Mouse (Mus musculus): ENCODE data around the gene Traf4. TPM values are rescaled to one million over a fixed set of nuclear protein-coding genes. Genes with fewer than 3 reads are reported as not detected.

Traf4 gene
- total RNA-seq, 4 experiments from 2014 or later, result 18.0 to 31.3 (median 22.8) TPM

GRCm38 (mm10) chr11:78182961-78183844, 17.8 kb upstream of the Traf4 start, which contains the start of gene Rpl23a:
Rpl23a (minus strand) TSS chr11:78183584.
- peak; percentile 82 for DNase-seq

- DNase-seq, result no peak
Measured at GRCm38 (mm10) chr11:78182450-78182849, 17.1 kb upstream of the Traf4 start.

GRCm38 (mm10) chr11:78181830-78182357, 16.5 kb upstream of the Traf4 start:
- DNase-seq, result no peak

DNA sequence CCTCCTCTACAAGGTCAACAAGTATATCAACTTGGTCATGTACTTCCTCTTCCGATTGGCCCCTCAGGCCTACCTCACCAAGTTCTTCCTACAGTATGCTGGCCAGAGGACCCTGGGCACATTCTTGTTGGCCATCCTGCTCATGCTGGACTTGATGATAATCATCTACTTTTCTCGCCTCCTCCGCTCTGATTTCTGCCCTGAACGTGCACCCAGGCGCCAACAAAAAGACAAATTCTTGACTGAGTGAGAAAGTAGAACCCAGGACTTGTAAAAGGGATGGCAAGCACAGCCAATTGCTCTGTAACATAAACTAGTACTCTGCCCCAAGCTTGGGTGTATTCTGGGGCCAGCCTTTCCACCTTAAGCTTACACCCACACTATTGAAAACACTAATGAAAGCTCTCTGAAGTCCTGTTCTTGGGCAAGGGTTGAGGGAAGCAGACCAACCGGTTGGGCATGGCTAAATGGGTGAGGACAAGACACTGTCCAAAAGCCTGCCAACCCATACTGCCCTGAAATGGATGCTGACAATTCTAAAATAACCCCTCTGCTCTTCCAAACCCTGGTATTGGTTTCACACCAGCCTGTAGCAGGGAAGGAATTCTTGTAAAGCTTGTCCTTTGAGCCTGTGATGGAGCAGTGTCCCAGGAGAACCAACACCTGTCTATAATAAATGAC, 14.8 kb upstream of the Traf4 start:
- no peak for DNase-seq

DNA sequence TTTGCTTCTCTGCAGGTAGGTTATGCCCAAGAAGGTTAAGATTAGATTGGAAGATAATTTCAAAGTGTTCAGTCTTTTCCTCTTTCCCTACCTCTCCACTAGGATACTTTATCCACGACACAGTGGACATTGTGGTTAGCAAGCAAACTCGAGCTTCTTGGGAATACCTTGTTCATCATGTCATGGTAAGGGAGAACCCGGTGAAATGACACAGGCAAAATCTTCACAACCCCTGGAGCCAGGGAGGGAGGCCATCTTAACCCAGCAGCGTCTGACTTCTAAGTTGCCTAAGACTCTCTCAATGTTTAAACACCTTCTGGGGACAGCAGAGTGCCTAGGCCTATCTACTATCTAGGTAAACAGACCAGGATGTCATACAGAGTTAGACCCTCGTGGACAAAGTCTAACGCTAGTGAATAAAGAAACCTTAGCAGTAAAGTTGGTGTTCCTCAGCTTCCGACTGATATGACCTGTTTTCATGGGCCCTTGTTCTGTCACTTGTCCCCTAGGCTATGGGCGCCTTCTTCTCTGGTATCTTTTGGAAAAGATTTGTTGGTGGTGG, 14.1 kb upstream of the Traf4 start:
- DNase-seq, result no peak

DNA sequence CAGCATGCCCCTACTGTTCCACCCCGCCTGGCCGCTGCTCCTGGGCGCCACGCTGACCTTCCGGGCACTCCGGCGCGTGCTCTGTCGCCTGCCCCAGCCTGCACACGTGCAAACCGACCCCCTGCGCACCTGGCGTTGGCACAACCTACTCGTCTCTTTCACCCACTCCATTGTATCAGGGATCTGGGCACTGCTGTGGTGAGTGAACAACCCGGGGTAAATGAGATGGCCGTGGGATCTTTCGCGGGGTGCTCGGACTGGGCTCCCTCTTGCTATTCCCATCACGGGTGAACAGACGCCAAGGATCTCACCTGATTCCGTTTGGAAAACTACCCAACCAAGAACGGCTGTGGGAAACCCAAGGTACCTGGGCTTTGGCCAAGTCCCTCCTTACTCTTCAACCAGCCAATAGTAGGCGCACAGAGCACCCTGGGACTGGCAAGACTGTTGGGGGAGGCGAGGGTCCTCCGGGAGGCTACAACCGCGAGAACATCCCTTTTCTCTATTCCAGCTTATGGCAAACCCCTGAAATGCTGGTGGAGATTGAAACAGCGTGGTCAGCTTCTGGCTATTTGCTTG, 13.6 kb upstream of the Traf4 start:
- peak; percentile 66 for DNase-seq

DNA sequence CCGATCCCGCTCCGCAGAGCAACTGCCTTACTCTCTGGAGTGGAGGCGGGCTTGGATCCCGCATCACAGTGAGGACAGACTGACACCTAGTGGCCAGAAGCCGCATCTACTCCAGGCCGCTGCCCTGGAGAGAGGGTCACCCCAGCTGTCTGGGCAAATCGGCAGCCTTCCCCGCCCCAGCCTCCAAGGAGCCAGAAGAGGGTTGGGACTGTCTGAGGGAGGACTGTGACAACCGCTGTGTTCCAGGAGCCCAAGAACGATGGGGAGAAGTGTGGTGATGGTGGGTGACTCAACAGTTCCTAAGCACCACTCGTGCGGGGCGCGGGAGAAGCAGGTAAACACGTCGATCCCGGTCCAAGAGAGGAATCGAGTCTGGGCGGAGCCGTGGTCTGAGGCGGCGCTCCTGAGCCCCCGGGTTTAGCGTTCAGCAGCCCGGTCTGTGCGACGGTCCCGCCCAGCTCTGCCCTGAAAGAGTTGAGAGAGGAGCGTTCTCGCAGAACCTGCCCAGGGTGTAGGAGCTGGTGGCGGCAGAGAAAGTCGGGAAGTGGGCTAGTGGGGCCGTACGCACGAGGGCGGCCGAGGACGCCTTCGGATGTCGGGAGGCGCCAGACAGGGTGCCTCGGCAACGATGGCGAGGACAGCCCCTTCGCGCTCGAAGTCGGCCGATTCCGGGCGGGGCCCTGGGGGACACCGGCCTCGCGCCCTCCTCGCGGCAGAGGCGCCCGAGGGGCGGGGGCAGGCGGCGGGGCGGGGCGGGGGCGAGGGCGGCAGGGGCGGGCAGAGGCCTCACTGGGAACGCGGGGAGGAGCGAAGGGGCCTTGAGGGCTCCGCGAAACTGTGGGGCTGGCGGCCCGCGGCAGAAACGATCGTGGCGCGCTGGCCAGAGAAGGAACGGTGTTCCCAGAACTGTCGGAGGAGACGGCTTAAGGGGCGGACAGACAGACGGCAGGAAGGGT, 12.8 kb upstream of the Traf4 start:
- DNase-seq, result peak; percentile 94

GRCm38 (mm10) chr11:78177437-78177836, 12.0 kb upstream of the Traf4 start:
- no peak for DNase-seq

DNA sequence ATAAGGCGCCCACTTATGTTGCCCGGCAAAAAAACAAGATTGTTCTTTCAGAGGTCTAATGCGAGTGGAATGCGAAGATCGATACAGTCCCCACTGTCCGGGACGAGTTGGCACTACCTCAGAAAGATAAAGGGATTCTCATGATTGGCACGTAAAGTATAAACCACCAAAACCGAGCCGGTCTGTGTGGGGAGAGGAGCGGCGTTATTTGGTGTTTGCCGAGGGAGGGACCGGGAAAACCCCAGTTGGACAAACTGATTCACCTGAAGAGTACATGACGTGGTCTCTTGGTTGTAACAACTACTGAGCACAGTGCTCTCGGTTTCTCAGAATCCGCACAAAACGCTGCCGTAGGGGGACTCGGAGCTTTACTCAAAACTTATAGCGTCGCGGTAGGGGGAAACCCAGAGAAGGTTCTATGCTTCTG, 11.5 kb upstream of the Traf4 start:
- no peak for DNase-seq

- peak; percentile 92 for DNase-seq
Measured at GRCm38 (mm10) chr11:78176402-78176862, 11.0 kb upstream of the Traf4 start, which contains the start of the genes Nek8 and Tlcd1. Nek8 (minus strand) TSS chr11:78176675. Tlcd1 (plus strand) TSS chr11:78176711.

DNA sequence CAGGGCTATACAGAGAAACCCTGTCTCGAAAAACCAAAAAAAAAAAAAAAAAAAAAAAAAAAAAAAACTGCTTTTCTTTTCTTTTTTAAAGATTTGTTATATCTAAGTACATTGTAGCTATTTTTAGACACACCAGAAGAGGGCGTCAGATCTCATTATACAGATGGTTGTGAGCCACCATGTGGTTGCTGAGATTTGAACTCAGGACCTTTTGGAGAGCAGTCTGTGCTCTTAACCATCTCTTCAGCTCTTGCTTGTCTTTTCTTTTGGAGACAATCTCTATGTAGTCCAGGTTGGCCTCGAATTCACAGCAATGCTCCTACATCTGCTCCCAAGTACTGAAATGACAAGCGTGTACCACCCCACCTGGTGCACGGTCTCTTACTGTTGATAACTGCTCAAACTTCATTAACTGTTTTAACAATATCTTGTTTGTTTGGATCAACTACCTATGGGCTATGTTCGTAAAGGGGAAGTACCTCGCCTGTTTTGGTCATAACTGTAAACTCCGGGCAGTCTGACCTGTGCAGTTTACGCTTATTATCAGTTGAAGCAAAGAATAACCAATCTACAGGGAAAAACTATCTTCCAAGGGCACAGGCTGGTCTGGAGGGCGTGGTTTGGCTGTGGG, 10.5 kb upstream of the Traf4 start:
- DNase-seq, result no peak

DNA sequence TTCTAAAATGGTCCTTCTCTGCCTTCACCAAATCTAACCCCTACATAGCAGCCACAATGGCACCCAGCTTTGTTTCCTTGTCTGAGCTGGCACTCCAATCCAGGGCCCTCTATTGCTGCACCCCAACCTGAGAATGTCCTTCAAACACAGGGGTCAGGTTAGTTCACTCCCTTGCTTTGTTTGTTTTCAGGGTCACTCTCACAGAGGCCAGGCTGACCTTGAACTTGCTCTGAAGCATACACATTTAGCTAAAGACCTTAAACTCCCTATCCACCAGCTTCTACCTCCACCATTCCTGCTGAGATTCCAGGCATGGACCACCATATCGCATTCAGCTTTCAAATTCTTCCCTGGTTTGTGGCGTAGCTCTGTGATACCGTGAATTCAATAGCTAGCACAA, 9.1 kb upstream of the Traf4 start:
- DNase-seq, result no peak

DNA sequence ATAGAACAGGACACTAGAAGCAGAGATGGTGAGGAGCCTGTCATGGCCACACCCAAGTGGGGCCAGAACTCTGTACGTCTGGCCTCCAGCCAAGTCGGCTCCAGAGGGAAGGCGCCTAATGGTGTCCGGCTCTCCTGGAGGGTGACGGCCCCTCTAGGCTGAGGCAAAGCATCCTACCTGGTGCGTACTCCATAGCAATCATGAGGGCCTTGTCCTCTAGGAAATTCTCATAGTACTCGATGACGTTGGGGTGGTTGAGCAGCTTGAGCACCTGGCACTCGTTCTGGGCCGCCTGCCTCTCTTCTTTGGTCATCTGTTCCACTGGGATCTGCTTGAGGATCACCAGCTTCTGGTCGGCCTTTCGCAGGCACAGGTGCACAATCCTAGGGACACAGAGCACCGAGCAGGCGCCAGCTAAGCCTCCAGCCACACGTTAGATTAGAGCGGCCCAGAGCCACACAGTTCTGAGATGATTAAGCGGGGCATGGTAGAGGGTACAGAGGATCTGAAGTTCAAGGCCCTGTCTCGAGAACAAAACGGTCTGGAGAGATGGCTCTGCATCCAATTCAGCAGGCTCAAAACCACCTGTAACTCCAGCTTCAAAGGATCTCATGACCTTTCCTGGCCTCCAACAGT, 7.5 kb upstream of the Traf4 start:
- DNase-seq, result no peak

DNA sequence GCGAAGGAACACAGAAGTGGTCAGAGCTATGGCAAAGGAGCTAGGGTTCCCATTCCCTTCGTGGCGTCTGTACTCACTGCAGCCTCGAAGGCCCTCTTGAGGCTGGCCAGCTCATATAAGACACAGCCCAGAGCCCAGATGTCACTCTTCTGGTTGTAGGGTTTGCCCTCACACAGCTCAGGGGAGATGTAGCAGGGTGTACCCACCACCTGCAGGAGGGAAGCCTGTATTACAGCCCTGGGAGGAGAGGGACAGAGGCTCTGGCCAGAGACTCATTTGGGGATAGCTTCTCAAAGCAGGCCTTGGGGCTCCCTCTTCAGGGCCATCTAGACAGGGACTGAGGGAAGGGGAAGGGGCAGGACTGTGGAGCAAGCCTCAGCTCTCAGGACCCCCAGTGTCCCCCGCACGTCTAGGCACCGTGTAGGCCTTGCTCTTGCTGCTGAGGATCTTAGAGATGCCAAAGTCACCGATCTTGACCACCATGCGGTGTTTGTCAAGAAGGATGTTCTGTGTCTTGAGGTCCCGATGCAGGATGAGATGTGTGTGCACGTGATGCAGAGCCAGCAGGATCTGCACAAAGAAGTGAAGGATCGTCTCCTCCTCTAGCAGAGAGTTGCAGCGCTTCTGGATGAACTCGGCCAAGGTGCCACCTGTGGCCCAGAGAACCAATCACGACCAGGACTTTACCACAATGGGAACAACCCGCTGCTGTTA, 6.8 kb upstream of the Traf4 start:
- DNase-seq, result no peak

DNA sequence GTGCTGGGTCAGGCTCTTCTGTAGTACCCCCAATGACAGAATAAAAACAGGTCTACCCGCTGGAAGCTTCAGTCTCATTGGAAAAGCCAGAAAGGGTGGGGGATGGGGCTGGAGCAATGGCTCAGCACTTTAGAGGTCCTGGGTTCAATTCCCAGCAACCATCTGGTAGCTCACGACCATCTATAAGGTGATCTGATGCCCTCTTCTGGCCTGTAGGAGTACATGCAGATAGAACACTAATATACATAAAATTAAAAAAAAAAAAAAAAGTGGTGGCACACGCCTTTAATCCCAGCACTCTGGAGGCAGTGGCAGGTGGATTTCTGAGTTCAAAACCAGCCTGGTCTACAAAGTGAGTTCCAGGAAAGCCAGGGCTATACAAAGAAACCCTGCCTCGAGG, 5.9 kb upstream of the Traf4 start:
- no peak for DNase-seq

DNA sequence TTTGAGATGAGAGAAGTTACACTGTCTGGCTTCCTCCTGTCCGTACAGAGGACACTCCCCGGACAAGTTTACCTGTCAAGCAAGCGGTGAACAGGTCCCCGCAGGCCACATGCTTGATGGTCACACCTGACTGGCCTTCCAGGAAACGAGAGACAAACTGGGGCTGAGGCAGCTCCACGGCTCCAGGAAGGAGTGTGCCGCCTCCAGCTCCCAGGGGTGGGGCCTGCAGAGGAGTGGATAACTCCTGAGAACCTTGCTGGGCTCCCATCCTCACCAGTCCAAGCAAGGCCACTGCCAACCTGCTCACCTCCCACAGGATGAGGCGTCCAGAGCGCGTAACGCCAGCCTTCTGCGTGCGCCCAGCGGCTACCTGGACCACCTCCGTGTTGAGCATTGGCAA, 4.9 kb upstream of the Traf4 start:
- DNase-seq, result no peak

DNA sequence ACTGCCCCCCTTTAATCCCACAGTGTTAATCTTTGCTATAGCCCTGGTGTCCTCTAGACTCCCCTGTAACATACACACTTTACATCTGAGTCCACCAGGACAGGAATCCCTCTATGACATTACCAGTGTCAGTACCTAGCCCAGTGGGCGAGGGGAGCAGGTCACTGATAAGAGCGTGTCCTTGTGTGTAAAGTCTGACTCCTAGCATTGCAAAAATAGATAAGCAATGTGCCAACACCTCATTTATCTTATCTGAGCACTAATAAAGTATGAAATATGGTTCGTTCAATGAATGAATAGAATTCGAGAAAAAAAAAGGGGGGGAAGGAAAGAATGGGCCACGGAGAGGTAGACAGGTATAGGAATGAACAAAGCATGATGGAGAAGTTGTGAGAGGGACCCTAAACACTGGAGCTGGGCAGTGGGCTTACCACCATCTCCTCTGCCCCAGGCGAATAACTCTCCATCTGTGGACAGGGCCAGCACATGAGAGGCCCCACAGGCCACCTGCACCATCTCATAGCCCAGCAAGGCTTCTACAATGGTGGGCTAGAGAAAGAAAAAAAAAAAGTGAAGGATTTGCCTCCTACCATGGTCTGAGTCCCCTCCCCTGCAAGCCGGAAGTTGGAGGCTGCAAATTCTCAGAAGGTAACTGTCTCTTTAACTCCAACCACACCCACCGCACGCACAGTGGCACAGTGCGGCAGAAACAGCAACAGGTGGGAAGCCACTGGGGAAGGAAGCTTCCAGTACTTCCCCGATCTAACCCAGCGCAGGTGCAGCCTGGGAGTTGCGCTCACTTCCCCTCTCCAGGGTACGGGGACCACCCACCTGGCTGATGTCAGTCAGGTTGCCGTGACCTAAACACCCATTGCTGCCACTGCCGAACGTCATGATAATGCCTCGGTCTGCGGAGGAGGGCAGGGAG, 3.4 kb upstream of the Traf4 start:
- no peak for DNase-seq

DNA sequence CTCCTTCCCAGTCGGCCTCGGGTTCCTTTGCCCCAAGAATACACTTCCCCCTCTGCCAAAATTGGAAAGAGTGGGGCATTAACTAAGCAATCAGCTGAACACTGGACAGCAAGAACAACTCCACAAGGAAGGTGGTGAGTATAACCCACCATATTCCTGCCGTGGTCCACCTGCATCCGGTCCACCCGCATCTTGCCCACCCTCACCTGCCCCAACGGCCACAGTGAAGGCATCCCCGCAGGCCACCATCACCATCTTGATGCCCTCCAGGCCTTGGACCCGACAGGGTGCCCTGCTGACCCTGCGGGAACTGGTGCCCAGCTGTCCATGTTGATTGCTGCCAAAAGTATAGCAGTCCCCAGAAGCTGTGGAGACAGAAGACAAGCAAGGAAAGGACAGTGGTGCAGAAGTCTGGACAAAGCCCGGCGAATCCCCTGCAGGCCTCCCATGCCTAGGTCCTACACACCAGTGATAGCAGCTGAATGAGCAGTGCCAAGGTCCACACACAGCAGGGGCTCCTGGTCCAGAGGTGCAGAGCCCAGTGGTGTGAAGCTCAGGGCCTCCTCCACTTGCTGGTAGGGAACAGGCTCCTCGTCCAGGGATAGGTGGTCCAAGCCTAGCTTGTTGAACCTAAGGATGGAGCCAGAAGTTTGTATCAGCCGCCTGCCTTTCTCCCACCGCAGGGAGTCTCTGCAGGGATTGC, 2.0 kb upstream of the Traf4 start:
- DNase-seq, result no peak
